Mouse (Mus musculus) myocyte (in vitro differentiated cells): ENCODE data around the gene H2-Ob.

ENCODE experiments used
- MAX ChIP-seq: IDR thresholded peaks from one replicate; pipeline ENCODE4 v1.6.1; 2011; ENCODE audit warnings: low read depth, mild to moderate bottlenecking, control low read depth
- POLR2A ChIP-seq: IDR thresholded peaks from one replicate; pipeline ENCODE4 v1.6.1; 2011; ENCODE audit warnings: low read depth, mild to moderate bottlenecking, control low read depth, moderate library complexity; ENCODE audit not compliant: insufficient read length
- POLR2AphosphoS2 ChIP-seq: IDR thresholded peaks from one replicate; pipeline ENCODE4 v1.6.1; 2011; ENCODE audit warnings: low read depth, control low read depth; ENCODE audit not compliant: insufficient read length
- SRF ChIP-seq: IDR thresholded peaks from one replicate; pipeline ENCODE4 v1.6.1; 2011; ENCODE audit warnings: low read depth; ENCODE audit not compliant: control insufficient read depth, insufficient read length
- TCF12 ChIP-seq: IDR thresholded peaks from one replicate; pipeline ENCODE4 v1.6.1; 2011; ENCODE audit warnings: mild to moderate bottlenecking, control low read depth; ENCODE audit not compliant: poor library complexity, insufficient read depth, severe bottlenecking
- USF1 ChIP-seq: IDR thresholded peaks from one replicate; pipeline ENCODE4 v1.6.1; 2011; ENCODE audit warnings: low read depth, mild to moderate bottlenecking, control low read depth, moderate library complexity

GRCm38 (mm10) chr17:34193468-34193867 lies 45.2 kb upstream of the H2-Ob start:
- TF ChIP-seq POLR2A (no peak), POLR2AphosphoS2 (no peak), MAX (no peak), SRF (no peak), TCF12 (no peak), USF1 (no peak)
